Mouse (Mus musculus): ENCODE measurements around the gene Mical3.

Mical3 gene

GRCm38 (mm10) chr6:120970939-120971796 is 159.6 kb downstream of the Mical3 start:
- no peak for DNase-seq (ENCODE audit: low read depth, low spot score)

- DNase-seq (ENCODE audit: low read depth, low spot score), result no peak
These were observed 165.0 kb downstream of the Mical3 start for GRCm38 (mm10) chr6:120965814-120966213.

GRCm38 (mm10) chr6:120964179-120964578 is 166.6 kb downstream of the Mical3 start:
- DNase-seq (ENCODE audit: low read depth, low spot score), result no peak

- DNase-seq (ENCODE audit: low read depth, low spot score), result no peak
These were observed 170.3 kb downstream of the Mical3 start for GRCm38 (mm10) chr6:120960338-120961030.

GRCm38 (mm10) chr6:120957331-120957730 is 173.5 kb downstream of the Mical3 start:
- no peak for DNase-seq (ENCODE audit: low read depth, low spot score)

- DNase-seq (ENCODE audit: low read depth, low spot score), result no peak
These were observed 174.3 kb downstream of the Mical3 start for GRCm38 (mm10) chr6:120956259-120957161.

- peak; percentile 61 for DNase-seq (ENCODE audit: low read depth, low spot score)
These were observed 175.6 kb downstream of the Mical3 start for GRCm38 (mm10) chr6:120955215-120955614.

GRCm38 (mm10) chr6:120954241-120954640 is 176.6 kb downstream of the Mical3 start:
- DNase-seq (ENCODE audit: low read depth, low spot score), result no peak

- no peak for DNase-seq (ENCODE audit: low read depth, low spot score)
These were observed 178.3 kb downstream of the Mical3 start for GRCm38 (mm10) chr6:120952475-120952874.

- DNase-seq (ENCODE audit: low read depth, low spot score), result no peak
These were observed 179.5 kb downstream of the Mical3 start for GRCm38 (mm10) chr6:120951311-120951710.

GRCm38 (mm10) chr6:120945510-120945909 is 185.3 kb downstream of the Mical3 start:
- no peak for DNase-seq (ENCODE audit: low read depth, low spot score)

GRCm38 (mm10) chr6:120943964-120944363 is 186.8 kb downstream of the Mical3 start:
- no peak for DNase-seq (ENCODE audit: low read depth, low spot score)

- no peak for DNase-seq (ENCODE audit: low read depth, low spot score)
These were observed 187.2 kb downstream of the Mical3 start for GRCm38 (mm10) chr6:120943551-120943950.

- no peak for DNase-seq (ENCODE audit: low read depth, low spot score)
These were observed 187.7 kb downstream of the Mical3 start for GRCm38 (mm10) chr6:120943079-120943478.

GRCm38 (mm10) chr6:120941575-120941974 is 189.2 kb downstream of the Mical3 start:
- DNase-seq (ENCODE audit: low read depth, low spot score), result no peak

- no peak for DNase-seq (ENCODE audit: low read depth, low spot score)
These were observed 189.7 kb downstream of the Mical3 start for GRCm38 (mm10) chr6:120941084-120941481.

GRCm38 (mm10) chr6:120940446-120941083 is 190.2 kb downstream of the Mical3 start:
- no peak for DNase-seq (ENCODE audit: low read depth, low spot score)

GRCm38 (mm10) chr6:120939783-120940182 is 191.0 kb downstream of the Mical3 start:
- no peak for DNase-seq (ENCODE audit: low read depth, low spot score)

GRCm38 (mm10) chr6:120938763-120939450 is 191.9 kb downstream of the Mical3 start:
- no peak for DNase-seq (ENCODE audit: low read depth, low spot score)

- no peak for DNase-seq (ENCODE audit: low read depth, low spot score)
These were observed 192.7 kb downstream of the Mical3 start for GRCm38 (mm10) chr6:120937999-120938608.

Data from CD4-positive helper T cell, adult 2 months (primary cell).